Mouse (Mus musculus): ENCODE data around the gene Wdfy2.
"Not testable (repeated sequence)": the region's sequence is repeated elsewhere in the genome, so short reads cannot be mapped to it uniquely, and the experiment has no call there.

Gene Wdfy2

DNA sequence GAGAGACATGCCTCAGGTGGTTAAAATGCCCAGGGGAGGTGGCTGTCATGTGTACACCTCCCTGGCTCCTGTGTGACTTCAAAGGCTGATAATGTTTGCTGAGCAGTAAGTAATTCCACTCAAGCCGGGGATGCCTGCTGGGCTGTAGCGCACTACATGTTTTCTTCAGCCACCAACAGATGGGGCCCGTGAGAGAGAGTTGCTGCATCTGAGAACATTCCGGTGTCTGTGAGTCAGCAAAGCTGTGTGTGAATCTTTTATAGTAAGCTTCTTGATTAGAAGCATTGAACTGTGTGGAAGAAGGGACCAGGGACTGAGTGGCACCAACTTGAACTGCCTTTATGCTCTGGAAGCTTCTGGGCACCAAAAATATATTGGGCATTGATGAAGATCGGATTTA is 42.0 kb downstream of the Wdfy2 start:
- DNase-seq (ENCODE audit: low spot score in 2 of 2), result peak; percentile 77 to 84

DNA sequence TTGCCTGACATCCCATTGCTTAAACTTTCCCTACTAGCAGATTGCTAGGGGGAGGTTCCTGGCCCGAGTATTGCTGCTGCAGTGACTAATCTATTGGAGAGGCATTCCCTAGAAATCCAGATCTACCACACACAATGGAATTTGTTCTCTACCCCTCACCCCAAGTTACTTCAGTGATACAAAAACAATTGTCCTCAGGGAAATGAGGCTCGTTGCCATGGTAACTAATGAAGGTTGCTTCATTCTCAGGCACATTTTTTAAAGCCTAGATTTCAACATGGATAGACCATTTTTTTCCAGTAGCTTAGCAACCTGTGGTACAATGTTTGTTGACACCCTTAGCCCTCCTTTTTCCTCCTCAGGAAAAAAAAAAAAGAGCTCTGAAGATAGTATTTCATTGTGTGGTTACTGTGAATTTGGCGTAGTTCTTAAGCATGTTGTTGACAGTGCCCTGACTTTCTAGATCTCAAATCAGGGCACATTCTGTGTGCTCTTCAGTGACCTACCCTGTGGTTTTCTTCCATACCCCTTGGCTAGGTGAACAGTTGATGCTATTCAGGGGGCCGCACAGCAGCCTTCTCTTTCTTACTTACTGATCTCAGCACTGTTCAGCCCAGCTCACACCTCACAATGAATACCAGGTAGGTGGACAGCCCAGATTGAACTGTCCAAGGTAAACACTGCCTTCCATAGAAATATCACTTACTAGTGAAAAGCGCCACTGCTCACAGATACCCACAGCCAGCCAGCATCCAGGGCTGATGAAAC is 42.8 kb downstream of the Wdfy2 start:
- DNase-seq (ENCODE audit: low spot score in 2 of 2), result peak; percentile 58 to 70

DNA sequence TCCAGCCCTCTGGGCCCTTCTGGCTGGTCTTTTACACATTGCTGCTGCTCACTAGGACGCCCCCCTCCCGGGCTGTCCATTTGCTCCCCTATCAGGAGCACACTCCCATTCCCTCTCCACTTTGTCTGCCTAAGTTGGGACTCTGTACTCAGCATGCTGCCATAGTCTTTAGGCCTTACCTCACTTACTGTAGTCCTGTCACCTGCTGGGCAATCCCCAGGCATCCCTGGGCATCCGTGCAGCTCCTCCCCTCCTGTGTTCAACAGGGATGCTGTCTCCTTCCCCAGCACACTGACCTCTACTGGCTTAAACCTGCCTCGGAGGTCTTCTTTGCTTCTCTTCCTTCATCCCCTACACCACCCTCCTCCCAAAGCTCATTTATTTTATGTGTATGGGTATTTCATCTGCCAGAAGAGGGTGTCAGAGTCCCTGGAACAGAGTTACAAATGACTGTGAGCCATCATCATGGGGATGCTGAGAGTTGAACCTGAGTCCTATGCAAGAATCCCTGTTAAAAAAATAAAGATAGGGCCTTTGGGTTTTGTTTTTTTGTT is 44.7 kb downstream of the Wdfy2 start:
- no peak for DNase-seq (ENCODE audit: low spot score in 2 of 2)

DNA sequence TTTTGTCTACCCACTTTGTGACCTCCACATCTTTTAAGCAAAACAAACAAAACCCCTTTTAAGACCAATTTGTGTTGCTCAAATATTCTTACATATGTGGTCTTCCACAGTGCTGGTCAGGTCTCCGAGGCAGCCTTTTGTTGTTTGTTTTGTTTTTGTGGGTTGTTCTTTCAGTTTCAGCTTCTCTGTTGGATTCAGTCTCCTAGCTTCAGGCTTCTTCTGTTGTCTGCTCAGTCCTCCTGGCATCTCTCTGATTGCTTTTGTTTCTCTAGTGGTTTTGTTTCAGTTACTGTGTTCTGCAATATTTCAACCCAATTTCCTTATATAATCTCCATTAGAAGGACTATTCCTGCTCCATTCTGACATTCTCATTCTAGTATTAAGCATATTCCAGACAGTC is 46.1 kb downstream of the Wdfy2 start:
- DNase-seq (ENCODE audit: low spot score in 2 of 2), result no peak

DNA sequence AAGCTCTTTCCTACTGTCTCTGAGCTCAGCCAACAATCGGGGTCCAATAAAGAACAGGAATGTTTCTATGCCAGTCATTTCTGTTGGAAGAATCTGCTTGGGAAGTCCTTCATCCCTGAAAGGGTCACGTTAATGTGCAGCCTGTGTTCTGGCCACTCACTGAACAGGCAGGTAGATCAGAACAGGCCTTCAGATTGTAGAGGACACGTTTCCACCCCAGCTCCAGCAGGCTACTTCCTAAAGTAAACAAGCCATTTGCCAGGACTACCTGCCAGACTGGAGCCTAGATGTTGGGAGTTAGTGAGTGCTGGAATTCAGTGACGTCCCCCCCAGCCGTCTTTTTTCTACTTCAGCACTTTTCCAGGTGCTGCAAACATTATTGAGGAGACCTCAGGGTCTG is 46.7 kb downstream of the Wdfy2 start:
- no peak for DNase-seq (ENCODE audit: low spot score in 2 of 2)

DNA sequence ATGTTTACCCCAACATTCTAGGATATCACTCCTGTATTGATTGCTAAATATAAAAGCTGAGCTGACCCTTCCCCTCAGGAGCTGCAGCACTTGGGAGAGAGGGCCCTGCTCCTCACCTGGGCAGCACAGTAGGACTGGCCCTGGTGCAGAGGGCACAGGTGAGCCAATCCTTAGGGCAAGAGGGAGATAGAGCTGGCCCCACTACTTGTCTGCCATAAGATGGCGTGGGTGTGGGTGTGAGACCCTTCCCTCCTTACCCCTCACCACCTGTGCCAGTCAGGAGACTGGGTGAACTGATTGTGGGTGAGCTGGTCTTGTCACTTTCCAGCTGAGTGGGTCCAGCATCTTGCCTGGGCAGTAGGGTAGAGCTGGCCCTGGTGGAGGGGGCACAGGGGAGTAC is 47.2 kb downstream of the Wdfy2 start:
- DNase-seq (ENCODE audit: low spot score in 2 of 2), result no peak

DNA sequence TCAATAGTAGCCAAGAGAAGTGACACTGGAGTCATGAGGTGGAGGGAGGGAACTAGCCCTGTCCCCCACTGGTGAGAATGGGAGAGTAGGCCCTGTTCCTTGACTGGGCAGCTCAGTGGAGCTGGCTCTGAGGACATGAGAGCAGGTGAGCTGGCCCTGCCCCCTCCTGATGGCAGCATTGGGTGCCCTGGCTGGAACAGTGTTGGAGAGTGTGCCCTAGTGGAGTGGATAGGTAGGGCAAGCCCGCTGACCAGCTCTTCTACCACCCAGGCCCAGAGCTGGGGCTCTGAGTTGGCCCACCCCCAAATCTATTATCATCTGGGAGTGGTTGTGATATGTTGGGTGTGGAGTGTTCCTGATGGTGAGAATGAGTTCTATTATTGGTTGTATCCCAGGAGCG is 47.7 kb downstream of the Wdfy2 start:
- no peak for DNase-seq (ENCODE audit: low spot score in 2 of 2)

DNA sequence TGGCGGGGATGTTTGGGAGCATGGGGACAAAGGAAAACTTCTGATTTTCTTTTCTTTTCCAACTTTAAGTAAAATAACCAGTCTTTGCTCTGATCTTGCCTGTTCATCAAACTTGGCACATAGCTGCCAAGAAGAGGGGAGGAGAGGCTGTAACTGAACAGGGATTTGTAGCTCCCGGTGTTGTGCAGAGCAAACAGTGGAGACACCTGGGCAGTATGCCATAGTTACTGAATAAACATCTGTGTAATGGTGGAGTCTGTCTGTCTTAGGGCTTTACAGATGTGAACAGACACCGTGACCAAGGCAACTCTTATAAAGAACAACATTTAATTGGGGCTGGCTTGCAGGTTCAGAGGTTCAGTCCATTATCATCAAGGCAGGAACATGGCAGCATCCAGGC is 53.9 kb downstream of the Wdfy2 start:
- DNase-seq (ENCODE audit: low spot score in 2 of 2), result no peak

DNA sequence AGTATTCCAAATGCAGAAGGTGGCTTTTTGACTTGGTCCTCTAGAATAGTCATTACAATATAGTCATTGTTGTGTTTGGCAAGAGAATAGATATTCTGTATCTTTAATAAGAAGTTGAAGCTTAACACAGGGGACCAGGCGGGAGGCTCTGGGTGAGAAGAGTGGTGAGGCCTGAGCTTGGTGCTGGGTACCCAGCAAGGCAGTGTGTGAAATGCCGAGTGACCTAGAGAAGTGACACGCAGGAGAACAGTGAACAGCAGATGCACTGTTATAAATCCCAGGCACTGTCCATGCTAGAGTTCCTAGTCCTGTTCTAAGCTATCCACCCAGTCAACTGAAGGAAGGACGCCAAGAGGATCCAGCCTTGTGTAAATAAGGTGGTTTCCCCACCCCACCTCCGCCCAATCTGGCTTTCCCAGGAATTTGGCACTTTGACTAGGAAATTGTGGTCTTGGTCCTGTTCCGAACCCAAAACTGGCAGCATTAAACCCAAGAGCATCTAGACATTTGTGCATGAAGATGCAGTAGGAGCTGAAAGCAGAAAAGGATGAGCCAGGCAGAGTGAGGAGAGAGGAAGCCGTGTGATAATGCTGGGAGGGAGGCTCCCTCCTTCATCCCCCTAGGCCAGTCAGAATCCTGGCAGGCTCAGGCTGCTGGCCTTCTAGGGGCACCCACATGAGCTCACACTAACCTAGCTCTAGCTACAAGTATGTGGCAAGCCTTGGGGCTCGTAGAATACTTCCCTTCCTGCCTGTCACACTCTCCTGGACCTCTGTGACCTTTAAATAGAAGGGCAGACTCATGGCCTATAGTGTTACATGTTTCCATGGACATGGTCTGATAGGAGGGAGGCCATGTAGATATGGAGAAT is 55.5 kb downstream of the Wdfy2 start:
- peak; percentile 80 to 92 for DNase-seq (ENCODE audit: low spot score in 2 of 2)

DNA sequence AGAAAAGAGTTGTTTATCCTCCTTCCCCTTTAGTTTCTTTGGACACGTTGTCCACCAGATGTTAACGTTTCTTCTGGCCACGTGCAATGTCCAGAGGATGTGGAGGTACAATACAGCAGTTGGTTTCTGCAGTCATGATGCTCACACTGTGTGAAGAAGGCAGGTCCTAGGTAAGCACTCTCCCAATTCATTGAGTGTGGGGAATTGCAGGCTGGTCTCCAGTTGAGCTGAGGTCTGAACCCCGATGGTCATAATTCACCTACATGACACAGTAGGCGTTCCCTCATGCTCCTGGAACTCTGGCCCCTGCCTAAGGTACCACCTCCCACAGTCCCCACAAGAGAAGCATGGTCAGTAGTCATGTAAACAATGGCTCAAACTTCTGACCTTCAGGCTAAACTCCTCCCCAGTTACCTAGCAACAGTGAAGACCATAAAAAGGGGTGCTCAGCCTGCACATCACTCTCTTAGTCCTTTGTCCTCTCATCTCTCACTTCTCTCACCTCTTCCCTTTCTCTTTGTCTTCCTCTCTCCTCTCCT is 56.2 kb downstream of the Wdfy2 start:
- not testable (repeated sequence) for DNase-seq (ENCODE audit: low spot score in 2 of 2)

DNA sequence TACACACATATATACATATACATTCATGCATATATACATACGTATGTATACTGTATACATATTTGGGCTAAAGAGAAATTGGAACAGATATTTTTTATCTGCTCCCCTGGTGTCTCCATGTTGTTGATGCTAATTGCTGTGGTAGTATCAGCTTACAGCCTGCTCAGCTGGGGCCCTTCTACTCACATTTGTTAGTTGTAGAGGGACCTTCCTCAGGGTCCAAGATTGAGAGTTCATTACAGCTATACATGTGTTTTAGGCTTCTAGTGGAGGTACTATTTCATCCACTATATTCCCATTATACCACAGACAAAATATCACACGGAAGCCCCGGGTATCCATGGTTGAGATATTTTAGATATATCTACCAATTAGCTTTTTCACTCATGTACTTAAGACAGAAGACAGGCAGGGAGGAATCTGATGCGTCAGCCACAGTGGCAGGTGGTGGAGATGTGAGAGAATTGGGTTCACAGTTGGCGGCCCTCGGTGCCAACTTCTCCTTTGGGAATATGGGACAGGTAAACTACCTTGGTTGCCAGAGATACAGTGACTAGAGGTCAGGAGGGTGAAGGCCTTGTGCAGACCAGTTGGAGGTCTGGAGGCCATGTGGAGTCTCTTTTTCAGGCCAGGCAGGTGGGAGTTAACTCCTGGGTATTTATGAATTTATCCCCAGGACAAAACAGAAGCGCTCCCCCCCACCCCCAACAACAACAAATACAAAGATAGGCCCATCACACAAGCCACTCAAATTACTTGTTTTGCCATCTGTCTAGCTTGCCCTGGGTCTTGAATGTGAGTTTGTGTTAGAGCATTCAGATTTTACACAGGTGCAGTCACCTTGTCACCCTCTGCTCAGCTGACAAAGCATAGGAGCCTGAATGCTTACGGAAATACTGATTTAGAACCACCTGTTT is 57.7 kb downstream of the Wdfy2 start:
- DNase-seq (ENCODE audit: low spot score in 2 of 2), result no peak

DNA sequence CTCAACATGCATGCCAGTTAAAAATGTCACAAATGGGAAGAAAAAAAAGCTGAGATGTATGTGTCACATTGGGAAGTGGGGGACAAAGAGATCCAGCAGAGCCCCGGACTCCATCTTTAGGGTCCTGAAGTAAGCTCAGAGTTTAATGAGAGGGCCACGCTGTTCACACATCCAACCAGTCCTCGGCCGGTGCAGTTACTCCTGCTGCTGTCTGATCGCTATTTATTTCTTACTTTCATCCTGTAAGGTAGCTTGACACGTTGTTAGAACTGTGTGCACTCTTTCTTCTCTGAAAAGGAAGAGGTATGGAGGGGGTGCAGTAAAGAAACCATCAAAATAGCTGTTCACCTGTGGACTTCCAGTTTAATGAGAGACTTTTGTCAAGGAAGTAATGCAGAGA is 60.6 kb downstream of the Wdfy2 start:
- no peak for DNase-seq (ENCODE audit: low spot score in 2 of 2)

DNA sequence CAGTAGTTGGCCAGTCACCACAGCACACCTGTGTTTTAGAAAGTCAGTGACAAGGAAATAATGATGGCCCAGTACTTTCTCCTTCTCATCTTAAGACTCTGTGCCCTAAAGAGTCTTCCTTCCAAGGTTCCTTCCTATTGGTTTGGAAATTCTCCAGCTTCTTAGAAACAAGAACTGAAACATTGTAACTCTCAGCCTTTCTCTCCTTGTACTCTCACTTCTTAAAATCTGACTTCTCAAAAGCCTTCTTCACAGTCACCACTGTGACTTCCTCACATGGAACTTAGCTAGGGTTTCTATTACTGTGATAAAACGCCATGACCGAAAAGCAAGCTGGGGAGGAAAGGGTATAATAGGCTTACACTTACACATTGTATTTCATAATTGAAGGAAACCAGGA is 70.4 kb downstream of the Wdfy2 start:
- DNase-seq (ENCODE audit: low spot score in 2 of 2), result no peak

DNA sequence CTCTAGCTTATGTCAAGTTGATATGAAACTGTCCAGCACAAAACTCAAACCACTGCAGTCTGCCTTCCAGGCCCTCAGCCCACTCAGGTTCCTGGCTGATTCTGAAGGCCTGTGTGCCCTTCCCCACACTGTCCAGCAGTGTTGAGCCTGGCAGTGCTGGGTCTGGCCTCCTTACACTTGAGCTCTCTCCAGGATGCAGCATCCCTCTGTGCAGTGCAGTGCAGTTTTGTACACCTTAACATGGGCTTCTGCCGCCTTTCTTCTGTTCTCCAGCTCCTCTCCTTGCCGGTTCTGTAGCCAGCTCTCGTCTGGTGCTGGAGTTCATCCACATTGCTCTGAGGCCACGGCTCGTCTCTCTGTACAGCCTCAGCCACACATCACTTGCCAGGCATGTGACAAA is 71.1 kb downstream of the Wdfy2 start:
- DNase-seq (ENCODE audit: low spot score in 2 of 2), result no peak

DNA sequence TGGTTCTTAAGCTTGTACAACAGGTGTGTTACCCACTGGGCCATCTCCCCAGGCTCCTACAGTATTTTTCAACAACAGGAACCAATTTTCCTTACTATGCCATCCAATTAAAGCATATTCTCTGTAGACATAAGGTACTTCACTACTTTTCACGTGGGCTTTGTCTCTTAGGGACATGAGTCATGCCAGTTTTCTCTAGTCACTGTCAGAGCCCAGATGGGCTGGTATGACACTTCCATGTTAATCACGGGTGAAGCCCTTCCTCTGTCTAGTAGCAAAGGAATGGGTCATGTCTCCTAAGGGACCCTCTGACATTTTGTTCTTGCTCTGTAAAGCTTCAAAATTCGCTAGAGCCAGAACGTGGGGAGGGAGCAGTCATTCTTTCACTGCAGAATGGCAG is 73.4 kb downstream of the Wdfy2 start:
- peak in 1 of 2 experiments; percentile 24 for DNase-seq (ENCODE audit: low spot score in 2 of 2)

DNA sequence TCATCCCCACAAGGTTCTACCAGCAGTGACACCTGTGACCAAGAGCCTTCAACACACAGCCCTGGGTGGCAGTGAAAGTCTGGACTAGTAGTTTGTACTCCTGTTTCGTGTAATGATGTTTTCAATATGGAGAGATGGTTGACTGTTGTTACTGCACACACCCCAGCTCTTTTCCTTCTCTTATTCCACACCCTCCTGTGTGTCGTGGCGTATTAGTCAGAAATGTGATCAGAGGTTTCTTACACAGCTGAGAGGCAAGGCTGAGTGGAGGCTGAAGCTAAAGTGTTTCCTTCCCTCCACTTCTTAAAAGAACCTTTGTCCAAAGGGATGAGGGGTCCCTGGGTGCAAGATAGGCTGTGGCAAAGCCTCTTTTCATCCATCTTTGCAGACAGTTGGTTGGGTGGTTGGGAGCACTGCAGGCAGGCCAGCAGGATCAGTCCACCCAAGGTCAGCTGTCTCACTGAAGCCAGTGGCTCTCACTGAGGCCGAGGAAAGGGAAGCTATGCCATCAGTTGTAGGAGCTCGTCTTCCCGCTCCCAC is 77.7 kb downstream of the Wdfy2 start:
- no peak for DNase-seq (ENCODE audit: low spot score in 2 of 2)

DNA sequence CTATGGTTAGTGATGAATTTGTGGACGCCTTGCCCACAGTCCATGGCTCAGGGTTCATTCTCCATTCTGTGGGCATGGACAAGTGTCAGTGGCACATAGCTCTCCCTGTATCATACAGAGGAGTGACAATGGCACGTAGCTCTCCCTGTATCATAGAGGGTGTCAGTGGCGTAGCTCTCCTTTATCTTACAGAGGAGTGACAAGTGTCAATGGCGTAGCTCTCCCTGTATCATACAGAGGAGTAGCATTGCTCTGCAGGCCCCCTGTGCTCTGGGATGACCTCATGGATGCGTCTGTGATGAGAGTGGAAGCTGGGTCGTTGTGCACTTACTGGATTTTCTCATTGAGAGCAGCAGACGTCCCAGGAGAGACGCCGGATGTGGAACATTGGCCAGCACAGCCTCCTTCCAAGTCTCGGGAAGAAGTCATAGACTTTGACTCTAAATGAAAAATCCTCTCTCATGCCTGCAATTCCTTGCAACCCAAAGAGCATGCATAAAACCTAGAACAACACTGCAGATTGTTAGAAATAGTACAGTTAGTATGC is 79.1 kb downstream of the Wdfy2 start:
- DNase-seq (ENCODE audit: low spot score in 2 of 2), result no peak

DNA sequence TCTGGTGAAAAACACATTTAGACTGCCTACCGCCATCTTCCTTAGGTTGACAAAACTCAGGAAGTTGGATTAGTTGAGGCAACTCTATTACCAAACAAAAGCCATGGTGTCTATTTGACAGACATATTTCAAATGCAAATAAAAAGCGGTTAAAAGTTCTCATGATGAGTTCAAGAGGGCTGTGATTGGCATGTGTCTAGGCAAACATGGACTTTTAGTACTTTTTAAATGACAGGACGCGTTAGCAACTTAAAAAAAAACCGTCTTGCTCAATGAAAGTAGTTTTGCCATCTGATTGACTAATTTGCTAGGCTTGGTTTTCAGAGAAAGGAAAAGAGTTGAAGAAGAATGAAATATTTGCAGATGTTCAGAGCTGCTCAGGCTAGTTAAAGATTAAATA is 83.9 kb downstream of the Wdfy2 start:
- no peak for DNase-seq (ENCODE audit: low spot score in 2 of 2)

DNA sequence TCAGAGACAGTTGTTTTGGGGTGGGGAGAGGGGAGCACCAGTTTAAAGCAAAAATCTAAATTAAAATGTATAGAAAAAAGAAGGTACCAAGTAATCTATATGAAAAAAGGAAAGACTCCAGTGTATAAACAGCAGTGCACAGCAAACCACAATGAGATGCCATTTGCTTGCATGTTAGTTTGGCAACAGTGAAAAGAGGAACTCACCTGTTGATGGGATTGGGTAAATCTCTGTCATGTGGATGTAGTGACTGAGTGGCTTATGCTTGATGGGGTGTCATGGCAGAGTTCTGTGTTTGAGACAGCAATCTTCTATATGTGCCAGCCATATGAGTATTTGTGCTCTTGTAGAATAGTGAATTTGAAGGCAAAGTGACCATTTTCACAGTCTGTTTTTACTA is 85.2 kb downstream of the Wdfy2 start:
- DNase-seq (ENCODE audit: low spot score in 2 of 2), result no peak

DNA sequence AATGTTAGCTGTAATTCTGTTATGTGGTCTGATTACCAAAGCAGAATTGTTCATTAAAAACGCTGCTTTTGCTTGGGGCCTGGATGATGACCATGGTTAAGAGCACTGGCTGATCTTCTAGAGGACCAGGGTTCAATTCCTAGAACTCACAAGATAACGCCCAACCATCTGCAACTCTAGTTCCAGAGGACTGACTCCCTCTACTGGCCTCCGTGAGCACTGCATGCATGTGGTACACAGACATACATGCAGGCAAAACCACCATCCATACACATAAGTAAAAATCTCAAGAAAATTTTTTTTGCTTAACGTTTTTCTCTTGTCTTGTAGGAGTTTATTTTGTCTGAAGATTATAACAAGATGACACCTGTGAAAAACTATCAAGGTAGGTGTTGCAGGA is 87.3 kb downstream of the Wdfy2 start:
- DNase-seq (ENCODE audit: low spot score in 2 of 2), result no peak

DNA sequence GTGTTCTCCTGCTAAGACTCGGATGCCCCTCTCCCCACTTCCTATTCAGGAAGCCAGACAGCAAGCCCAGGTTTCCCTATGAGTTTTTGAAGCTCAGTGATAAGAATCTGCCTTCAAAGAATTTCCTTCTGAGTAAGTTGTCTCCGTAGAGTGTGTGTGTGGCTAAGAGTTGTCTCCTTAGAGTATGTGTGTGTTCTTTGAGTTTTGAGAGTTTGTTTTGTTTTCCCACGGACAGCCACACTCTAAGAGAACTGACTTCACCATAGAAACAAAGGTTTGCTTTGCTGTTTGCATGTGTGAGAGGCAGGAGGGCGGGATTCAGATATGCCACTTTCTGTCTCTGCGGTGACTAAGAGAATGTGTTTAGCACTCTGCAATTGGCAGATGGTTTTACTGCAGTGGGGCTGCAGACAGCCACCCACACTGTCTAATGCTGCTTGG is 90.6 kb downstream of the Wdfy2 start:
- peak in 1 of 2 experiments; percentile 37 for DNase-seq (ENCODE audit: low spot score in 2 of 2)
